Mouse (Mus musculus): ENCODE data around the gene Pitpnm2.

DNA sequence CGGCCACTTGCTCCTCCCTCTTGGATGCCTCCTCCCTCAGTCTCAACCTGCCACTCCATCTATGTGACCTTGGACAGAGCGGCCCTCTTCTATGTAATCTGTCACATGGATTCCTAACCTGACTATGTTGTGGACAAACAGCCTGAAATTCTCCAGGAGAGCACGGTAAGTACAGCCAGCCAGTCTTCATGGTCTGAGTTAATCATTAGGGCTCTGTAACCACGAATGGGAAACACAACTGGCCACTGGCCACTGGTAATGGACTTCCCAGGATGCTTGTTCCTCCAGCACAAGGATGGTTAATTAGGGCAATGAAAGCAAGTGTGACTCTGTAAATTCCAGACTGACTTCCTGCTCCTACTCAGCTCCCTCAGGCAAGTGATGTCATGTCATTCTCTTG is 13.4 kb downstream of the Pitpnm2 start:
- no peak for TF ChIP-seq EP300 (IDR thresholded peaks at IDR 0.05)
- TF ChIP-seq CTCF (IDR thresholded peaks at IDR 0.05) = no peak

Data from lung, postnatal 0 days (tissue).